Comparison of ENCODE assay signal across 10 mouse cellular contexts in the genomic region with DNA sequence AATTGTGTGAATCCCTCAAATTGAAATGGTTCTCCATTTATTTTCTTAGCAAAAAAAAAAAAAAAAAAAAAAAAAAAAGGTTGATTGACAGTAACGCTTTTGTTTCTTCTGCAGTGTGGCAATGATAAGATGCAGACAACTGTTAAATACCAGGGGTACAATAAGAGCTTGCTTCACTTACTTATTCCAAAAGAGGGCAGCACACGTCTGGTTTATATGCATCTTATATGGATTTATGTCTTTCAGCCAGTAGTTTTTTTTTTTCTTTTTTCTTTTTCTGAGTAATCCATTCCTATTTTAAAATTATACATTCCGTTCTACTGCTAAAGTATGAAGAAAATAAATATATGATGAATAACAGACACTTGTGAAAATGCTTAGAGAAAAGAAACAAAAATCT.
DNase-seq lines count a peak whose midpoint lies in the region; ATAC-seq and TF ChIP-seq lines count a peak whose summit lies in the region.
"Had no signal": no experiment of that assay in that cellular context is flagged by ENCODE, and none has a peak within 500 bp of the region (broad histone marks: within the 10 kb centered on the region; RNA-seq: fewer than 3 reads in every experiment).

No protein-coding gene starts in this region.

- H3K4me3 ChIP-seq in forebrain, postnatal 0 days (ENCODE audit: low read depth, low read length): no peak overlapping the region
- H3K4me3 ChIP-seq: liver, embryonic 15.5 days had no signal

- no peak overlapping the region for H3K4me2 ChIP-seq in forebrain, postnatal 0 days (ENCODE audit: low read depth)
- H3K4me2 ChIP-seq: liver, embryonic 15.5 days had no signal

- H3K27ac ChIP-seq in forebrain, postnatal 0 days (ENCODE audit: low read depth, low read length): no peak overlapping the region
- H3K27ac ChIP-seq: liver, embryonic 15.5 days had no signal

- no peaks in the 10 kb centered on the region for H3K36me3 ChIP-seq in forebrain, postnatal 0 days (ENCODE audit: insufficient read depth)
- H3K36me3 ChIP-seq: liver, embryonic 15.5 days had no signal

- peak; percentile 82 for ATAC-seq in forebrain, postnatal 0 days

- WGBS in forebrain, postnatal 0 days: 25% methylated on average over 3 of the region's 3 CpGs

- H3K4me1 ChIP-seq in forebrain, postnatal 0 days (ENCODE audit: insufficient read depth): no peaks in the 10 kb centered on the region
- H3K4me1 ChIP-seq: liver, embryonic 15.5 days had no signal

- peak; percentile 72 for TF ChIP-seq CTCF in forebrain, postnatal 0 days (IDR thresholded peaks at IDR 0.05; ENCODE audit: low read depth)

- no peaks in the 10 kb centered on the region for H3K27me3 ChIP-seq in forebrain, postnatal 0 days (ENCODE audit: insufficient read depth, low read length)
- H3K27me3 ChIP-seq: liver, embryonic 15.5 days had no signal

- DNase-seq in kidney, adult 9 months: peak; percentile 9
- no peak for DNase-seq in kidney, postnatal 25 days
- DNase-seq in 416B (ENCODE audit: low read depth): peak; percentile 65
- DNase-seq in MEL-GATA-1-ER (ENCODE audit: extremely low read depth, low read depth): peak; percentile 23
- DNase-seq in forebrain, postnatal 0 days: peak; percentile 85
- DNase-seq in urinary bladder, adult 18-20 months (ENCODE audit: low spot score in 2 of 2): no peak
- no peak for DNase-seq in gastrocnemius, postnatal 4 days (ENCODE audit: low spot score in 2 of 2)
- DNase-seq in right cerebral cortex, postnatal 36 days (ENCODE audit: low spot score in 2 of 2): no peak
- DNase-seq: adrenal gland, adult 2 months had no signal

- H3K9me3 ChIP-seq in forebrain, postnatal 0 days (ENCODE audit: low read length): no peaks in the 10 kb centered on the region
- H3K9me3 ChIP-seq: liver, embryonic 15.5 days had no signal

- no peak overlapping the region for H3K9ac ChIP-seq in forebrain, postnatal 0 days
- H3K9ac ChIP-seq: liver, embryonic 15.5 days had no signal

Comparison
In these comparisons a context has a peak if more than half of its experiments do, and no peak if none do; other contexts are left out.
1. DNase-seq: peak in kidney, adult 9 months (single experiment), 416B (single experiment), MEL-GATA-1-ER (single experiment) and forebrain, postnatal 0 days (single experiment); none in kidney, postnatal 25 days (0 of 2), urinary bladder, adult 18-20 months (0 of 2), gastrocnemius, postnatal 4 days (0 of 2) and right cerebral cortex, postnatal 36 days (0 of 2).